Mouse (Mus musculus): Measurements from ENCODE around the gene Lenep. TPM values are rescaled to one million over a fixed set of nuclear protein-coding genes. Genes with fewer than 3 reads are reported as not detected.

The Lenep gene
- polyA plus RNA-seq, 1 experiment from 2014 or later = not detected

DNA sequence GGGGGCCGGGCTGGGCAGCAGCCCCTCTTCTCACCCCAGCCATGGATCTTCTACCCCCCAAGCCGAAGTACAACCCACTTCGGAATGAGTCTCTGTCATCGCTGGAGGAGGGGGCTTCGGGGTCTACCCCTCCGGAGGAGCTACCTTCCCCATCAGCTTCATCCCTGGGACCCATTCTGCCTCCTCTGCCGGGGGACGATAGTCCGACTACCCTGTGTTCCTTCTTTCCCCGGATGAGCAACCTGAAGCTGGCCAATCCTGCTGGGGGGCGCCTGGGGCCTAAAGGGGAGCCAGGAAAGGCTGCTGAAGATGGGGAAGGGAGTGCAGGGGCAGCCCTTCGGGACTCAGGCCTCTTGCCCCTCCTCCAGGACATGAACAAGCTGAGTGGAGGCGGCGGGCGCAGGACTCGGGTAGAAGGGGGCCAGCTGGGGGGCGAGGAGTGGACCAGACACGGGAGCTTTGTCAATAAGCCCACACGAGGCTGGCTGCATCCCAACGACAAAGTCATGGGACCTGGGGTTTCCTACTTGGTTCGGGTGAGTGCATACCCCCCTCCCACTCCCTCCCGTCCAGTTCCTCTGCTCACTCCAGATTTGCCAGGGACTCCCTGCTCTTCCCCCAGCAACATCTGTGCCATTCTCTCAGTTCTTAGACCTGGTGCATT, 19.3 kb upstream of the Lenep start:
- Histone ChIP-seq H3K27ac (ENCODE audit: low read depth, low read length) (no peak overlapping the region), H3K9me3 (replicated peaks; ENCODE audit: control insufficient read depth, low read length) (no peaks in the 10 kb centered on the region), H3K27me3 (replicated peaks; ENCODE audit: control insufficient read depth, insufficient read depth, low read length) (no peaks in the 10 kb centered on the region), H3K36me3 (ENCODE audit: control insufficient read depth, insufficient read depth, low read length) (0 out of 2 replicates have a peak, but pooled peaks cover 7% of the 10 kb centered on the region), H3K4me1 (ENCODE audit: control insufficient read depth, insufficient read depth, low read length) (peaks cover 17% of the 10 kb centered on the region), H3K9ac (ENCODE audit: low read length) (peak overlapping the region; percentile 66), H3K4me3 (ENCODE audit: low read depth, low read length) (peak overlapping the region; percentile 25), H3K4me2 (ENCODE audit: low read length) (peak overlapping the region; percentile 42)
- no peak for ATAC-seq
- 5% methylated on average over 22 of the region's 22 CpGs for WGBS
- DNase-seq (ENCODE audit: low spot score) = no peak

DNA sequence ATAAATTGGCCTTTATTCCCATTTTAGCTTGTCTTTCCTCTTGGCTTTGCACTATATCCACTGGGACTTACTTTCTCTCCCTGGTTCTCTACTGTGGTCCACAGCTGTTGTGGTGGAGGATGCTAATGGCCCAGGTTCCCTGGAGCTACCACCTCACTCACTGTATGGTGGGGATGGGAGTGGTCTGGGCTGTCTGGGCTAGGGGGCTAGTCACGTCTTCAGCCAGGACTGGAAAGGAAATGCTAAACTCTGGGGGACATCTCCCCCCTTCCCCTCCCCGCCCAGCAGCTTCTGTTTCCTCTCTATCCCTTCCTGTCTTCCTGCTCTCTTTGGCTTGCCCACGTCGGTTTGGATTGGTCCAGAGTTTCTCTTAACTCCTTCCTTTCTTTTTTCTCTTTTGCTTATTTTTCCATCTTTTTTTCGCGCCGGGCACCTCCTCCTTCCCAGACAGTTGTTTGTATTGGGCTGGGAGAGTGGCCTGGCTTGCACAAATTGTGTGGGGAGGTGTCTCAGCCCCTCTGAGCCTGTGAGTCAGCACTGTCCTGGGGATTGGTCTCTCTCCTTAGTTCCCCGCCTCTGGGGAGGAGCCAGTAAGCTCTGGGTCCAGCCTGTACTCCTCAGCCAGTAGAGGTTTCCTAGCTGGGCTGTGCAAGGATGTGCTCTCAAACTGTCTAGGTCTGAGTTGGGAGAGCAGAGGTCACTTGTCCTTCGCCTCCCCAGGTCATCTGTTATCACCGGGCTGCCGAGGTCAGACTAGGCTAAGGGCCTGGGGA, 18.6 kb upstream of the Lenep start:
- no peak overlapping the region for H3K27ac ChIP-seq (ENCODE audit: low read depth, low read length)
- H3K9me3 ChIP-seq (replicated peaks; ENCODE audit: control insufficient read depth, low read length) = no peaks in the 10 kb centered on the region
- peak overlapping the region; percentile 42 for H3K4me2 ChIP-seq (ENCODE audit: low read length)
- H3K4me3 ChIP-seq (ENCODE audit: low read depth, low read length) = peak overlapping the region; percentile 25
- 4% methylated on average over 11 of the region's 11 CpGs for WGBS
- DNase-seq (ENCODE audit: low spot score) = peak; percentile 58
- H3K27me3 ChIP-seq (replicated peaks; ENCODE audit: control insufficient read depth, insufficient read depth, low read length) = no peaks in the 10 kb centered on the region
- peak overlapping the region; percentile 66; the same call in 1 of the 2 replicates for H3K9ac ChIP-seq (ENCODE audit: low read length)
- peaks cover 9% of the 10 kb centered on the region; the same call in 1 of the 2 replicates for H3K36me3 ChIP-seq (ENCODE audit: control insufficient read depth, insufficient read depth, low read length)
- no peak; the same call in 1 of the 2 replicates for ATAC-seq
- H3K4me1 ChIP-seq (ENCODE audit: control insufficient read depth, insufficient read depth, low read length) = peaks cover 20% of the 10 kb centered on the region

DNA sequence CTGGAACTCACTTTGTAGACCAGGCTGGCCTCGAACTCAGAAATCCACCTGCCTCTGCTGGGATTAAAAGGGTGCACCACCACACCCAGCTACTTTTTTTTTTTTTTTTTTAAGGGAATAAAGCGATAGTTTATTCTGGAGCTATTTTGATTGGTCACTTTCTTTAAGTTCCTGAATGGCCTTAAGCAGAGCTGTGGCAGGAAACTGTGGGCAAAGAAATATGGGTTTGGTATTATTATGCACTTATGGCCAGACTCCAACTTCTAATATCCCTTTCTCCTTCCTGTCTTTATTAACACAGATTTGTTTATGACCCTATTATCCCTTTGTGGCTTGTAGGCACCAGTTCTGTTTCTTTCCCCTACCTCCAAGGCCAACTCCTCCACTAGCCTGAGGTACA, 17.8 kb upstream of the Lenep start:
- Histone ChIP-seq H3K36me3 (ENCODE audit: control insufficient read depth, insufficient read depth, low read length) (peaks cover 13% of the 10 kb centered on the region; the same call in 1 of the 2 replicates), H3K27ac (ENCODE audit: low read depth, low read length) (no peak overlapping the region), H3K4me2 (ENCODE audit: low read length) (no peak overlapping the region), H3K9ac (ENCODE audit: low read length) (no peak overlapping the region), H3K27me3 (replicated peaks; ENCODE audit: control insufficient read depth, insufficient read depth, low read length) (no peaks in the 10 kb centered on the region), H3K4me3 (ENCODE audit: low read depth, low read length) (no peak overlapping the region), H3K9me3 (replicated peaks; ENCODE audit: control insufficient read depth, low read length) (no peaks in the 10 kb centered on the region), H3K4me1 (ENCODE audit: control insufficient read depth, insufficient read depth, low read length) (peaks cover 20% of the 10 kb centered on the region)
- ATAC-seq (no peak), DNase-seq (ENCODE audit: low spot score) (no peak)
- 86% methylated on average over 2 of the region's 2 CpGs for WGBS

DNA sequence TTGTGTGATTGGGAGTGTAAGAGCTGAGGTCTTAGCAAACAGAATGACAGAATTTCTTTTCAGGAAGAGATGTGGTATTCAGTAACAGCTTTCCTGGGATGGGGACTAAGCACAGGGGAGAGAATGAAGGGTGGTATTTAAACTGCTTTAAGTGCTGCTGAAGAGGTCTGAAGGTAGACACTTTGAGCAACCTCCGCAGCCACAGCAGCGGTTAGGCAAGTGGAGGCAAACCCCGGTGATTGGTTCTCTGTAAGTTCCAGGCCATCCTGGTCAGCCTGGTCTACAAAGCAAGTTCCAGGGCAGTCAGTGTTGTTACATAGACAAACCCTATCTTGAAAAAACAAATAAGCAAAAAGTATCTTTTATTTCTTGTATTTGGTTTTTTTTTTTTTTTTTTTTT, 17.4 kb upstream of the Lenep start:
- Histone ChIP-seq H3K9ac (ENCODE audit: low read length) (peak overlapping the region; percentile 66; the same call in 1 of the 2 replicates), H3K27me3 (replicated peaks; ENCODE audit: control insufficient read depth, insufficient read depth, low read length) (no peaks in the 10 kb centered on the region), H3K4me1 (ENCODE audit: control insufficient read depth, insufficient read depth, low read length) (peaks cover 20% of the 10 kb centered on the region), H3K27ac (ENCODE audit: low read depth, low read length) (0 out of 2 replicates have a peak overlapping the region, but pooled peaks have one; percentile 33), H3K4me2 (ENCODE audit: low read length) (peak overlapping the region; percentile 81), H3K9me3 (replicated peaks; ENCODE audit: control insufficient read depth, low read length) (no peaks in the 10 kb centered on the region), H3K4me3 (ENCODE audit: low read depth, low read length) (peak overlapping the region; percentile 48), H3K36me3 (ENCODE audit: control insufficient read depth, insufficient read depth, low read length) (peaks cover 12% of the 10 kb centered on the region)
- no peak for DNase-seq (ENCODE audit: low spot score)
- 39% methylated on average over 3 of the region's 3 CpGs for WGBS
- no peak for ATAC-seq

GRCm38 (mm10) chr3:89419571-89419970, 17.0 kb upstream of the Lenep start:
- ATAC-seq (no peak), DNase-seq (ENCODE audit: low spot score) (peak; percentile 39)
- Histone ChIP-seq H3K9ac (ENCODE audit: low read length) (peak overlapping the region; percentile 66), H3K4me2 (ENCODE audit: low read length) (peak overlapping the region; percentile 81), H3K27ac (ENCODE audit: low read depth, low read length) (0 out of 2 replicates have a peak overlapping the region, but pooled peaks have one; percentile 33), H3K27me3 (replicated peaks; ENCODE audit: control insufficient read depth, insufficient read depth, low read length) (no peaks in the 10 kb centered on the region), H3K9me3 (replicated peaks; ENCODE audit: control insufficient read depth, low read length) (no peaks in the 10 kb centered on the region), H3K4me3 (ENCODE audit: low read depth, low read length) (peak overlapping the region; percentile 48), H3K4me1 (ENCODE audit: control insufficient read depth, insufficient read depth, low read length) (peaks cover 20% of the 10 kb centered on the region), H3K36me3 (ENCODE audit: control insufficient read depth, insufficient read depth, low read length) (peaks cover 15% of the 10 kb centered on the region)
- WGBS = 4% methylated on average over 9 of the region's 9 CpGs

DNA sequence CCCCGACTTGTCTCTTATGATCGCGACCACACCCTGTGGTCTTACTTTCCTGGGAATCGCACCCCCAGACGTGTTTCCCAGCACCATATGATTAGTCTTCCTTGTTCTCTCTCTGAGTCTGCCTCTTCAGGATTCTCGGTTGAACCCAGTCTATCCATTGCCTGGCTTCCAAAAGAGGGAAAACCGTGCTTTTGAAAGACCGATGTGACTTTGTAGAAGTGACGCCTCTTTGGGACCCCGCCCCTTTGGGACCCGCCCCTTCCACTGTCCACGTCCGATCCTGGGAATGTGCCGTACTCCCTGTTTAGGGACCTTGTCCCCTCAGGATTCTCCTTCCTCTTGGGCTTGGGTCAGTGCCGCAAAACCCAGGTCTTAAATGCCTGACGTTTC, 16.3 kb upstream of the Lenep start:
- Histone ChIP-seq H3K27ac (ENCODE audit: low read depth, low read length) (peak overlapping the region; percentile 67), H3K9ac (ENCODE audit: low read length) (peak overlapping the region; percentile 66), H3K9me3 (replicated peaks; ENCODE audit: control insufficient read depth, low read length) (no peaks in the 10 kb centered on the region), H3K4me3 (ENCODE audit: low read depth, low read length) (peak overlapping the region; percentile 48), H3K4me2 (ENCODE audit: low read length) (peak overlapping the region; percentile 81), H3K27me3 (replicated peaks; ENCODE audit: control insufficient read depth, insufficient read depth, low read length) (no peaks in the 10 kb centered on the region), H3K36me3 (ENCODE audit: control insufficient read depth, insufficient read depth, low read length) (peaks cover 21% of the 10 kb centered on the region), H3K4me1 (ENCODE audit: control insufficient read depth, insufficient read depth, low read length) (peaks cover 20% of the 10 kb centered on the region)
- WGBS = under 1% methylated on average over 16 of the region's 16 CpGs
- ATAC-seq = peak; percentile 13
- DNase-seq (ENCODE audit: low spot score) = no peak

GRCm38 (mm10) chr3:89418170-89418860, 15.7 kb upstream of the Lenep start, which contains the start of the genes Cks1b and Shc1:
Gene Cks1b (minus strand): TSS chr3:89418383.
Gene Shc1 (plus strand): TSS chr3:89418443.
- peak within 1 kb of the TSS; percentile 48 for H3K4me3 ChIP-seq (ENCODE audit: low read depth, low read length)
- H3K9ac ChIP-seq (ENCODE audit: low read length) = peak within 1 kb of the TSS; percentile 66
- no peaks in the 10 kb centered on the region for H3K27me3 ChIP-seq (replicated peaks; ENCODE audit: control insufficient read depth, insufficient read depth, low read length)
- ATAC-seq (peak; percentile 95), DNase-seq (ENCODE audit: low spot score) (peak; percentile 100)
- peak within 1 kb of the TSS; percentile 67 for H3K27ac ChIP-seq (ENCODE audit: low read depth, low read length)
- H3K4me1 ChIP-seq (ENCODE audit: control insufficient read depth, insufficient read depth, low read length) = peaks cover 20% of the 10 kb centered on the region
- under 1% methylated on average over 39 of the region's 39 CpGs for WGBS
- peak within 1 kb of the TSS; percentile 81 for H3K4me2 ChIP-seq (ENCODE audit: low read length)
- H3K36me3 ChIP-seq (ENCODE audit: control insufficient read depth, insufficient read depth, low read length) = peaks cover 23% of the 10 kb centered on the region
- H3K9me3 ChIP-seq (replicated peaks; ENCODE audit: control insufficient read depth, low read length) = no peaks in the 10 kb centered on the region

DNA sequence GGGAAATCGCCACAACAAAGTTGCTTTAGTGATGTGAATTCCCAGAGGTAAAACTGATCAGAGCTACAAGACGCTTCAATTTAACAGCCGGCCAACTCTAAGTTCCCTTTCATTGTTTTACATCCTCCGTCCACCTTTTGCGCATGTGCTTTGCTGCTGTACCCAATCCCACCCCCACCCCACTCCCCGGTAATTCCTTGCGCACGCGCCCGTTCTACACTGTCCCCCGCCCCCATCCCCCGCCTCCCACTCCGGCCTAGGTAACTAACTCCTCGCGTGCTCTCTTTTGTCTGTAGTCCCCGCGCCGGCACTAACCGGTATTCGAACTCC, 15.2 kb upstream of the Lenep start:
- H3K4me3 ChIP-seq (ENCODE audit: low read depth, low read length) = peak overlapping the region; percentile 48
- H3K27ac ChIP-seq (ENCODE audit: low read depth, low read length) = peak overlapping the region; percentile 46
- ATAC-seq = peak; percentile 66
- H3K9ac ChIP-seq (ENCODE audit: low read length) = peak overlapping the region; percentile 64
- H3K36me3 ChIP-seq (ENCODE audit: control insufficient read depth, insufficient read depth, low read length) = peaks cover 23% of the 10 kb centered on the region
- H3K9me3 ChIP-seq (replicated peaks; ENCODE audit: control insufficient read depth, low read length) = no peaks in the 10 kb centered on the region
- no peaks in the 10 kb centered on the region for H3K27me3 ChIP-seq (replicated peaks; ENCODE audit: control insufficient read depth, insufficient read depth, low read length)
- peak; percentile 91 for DNase-seq (ENCODE audit: low spot score)
- H3K4me2 ChIP-seq (ENCODE audit: low read length) = peak overlapping the region; percentile 81
- H3K4me1 ChIP-seq (ENCODE audit: control insufficient read depth, insufficient read depth, low read length) = peaks cover 20% of the 10 kb centered on the region
- 0% methylated on average over 20 of the region's 20 CpGs for WGBS

Data from forebrain, embryonic 14.5 days (tissue).